Mouse (Mus musculus) thymus, postnatal 36 days (tissue): ENCODE results near the gene Gm525.

Experiments
- DNase-seq, 2 experiments: peaks; one replicate each; pipeline ENCODE4 v3.0.0; 2022; ENCODE audit warnings: mixed read lengths in 2 of 2

Gm525 gene

DNA sequence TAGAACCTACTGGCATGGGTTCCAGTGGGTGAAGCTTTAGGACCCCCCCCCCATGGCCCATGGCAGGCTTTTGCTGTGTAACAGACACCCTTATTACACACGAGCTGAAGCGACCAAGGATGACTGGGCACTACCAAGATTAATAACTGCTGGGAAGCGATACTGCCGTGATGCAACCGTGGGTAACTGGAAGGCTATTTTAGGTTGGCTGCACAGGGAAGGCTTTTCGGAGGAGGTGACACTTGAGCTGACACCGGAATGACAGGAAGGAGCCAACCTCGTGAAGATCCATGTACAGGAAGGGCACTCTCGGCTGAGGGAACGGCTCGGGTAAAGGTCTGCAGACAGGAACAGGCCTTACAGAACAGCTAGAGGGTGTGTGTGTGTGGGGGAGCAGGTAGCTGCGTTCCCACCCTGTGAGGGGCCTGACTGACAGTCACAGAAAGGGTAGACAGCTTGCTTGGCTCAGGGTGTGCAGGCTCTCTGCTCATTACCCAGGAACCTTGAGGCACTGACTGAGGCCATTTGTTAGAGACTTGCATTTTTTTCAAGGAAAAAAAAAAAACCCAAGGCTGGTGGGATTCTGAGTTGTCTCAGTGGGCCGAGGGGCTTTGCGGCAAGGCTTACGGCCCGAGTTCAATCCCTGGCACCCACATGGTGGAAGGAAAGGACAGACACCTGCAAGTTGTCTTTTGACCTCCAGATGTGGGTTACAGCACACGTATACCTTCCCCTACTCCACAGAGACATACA, 24.6 kb downstream of the Gm525 start:
- peak; percentile 40 to 53 for DNase-seq

DNA sequence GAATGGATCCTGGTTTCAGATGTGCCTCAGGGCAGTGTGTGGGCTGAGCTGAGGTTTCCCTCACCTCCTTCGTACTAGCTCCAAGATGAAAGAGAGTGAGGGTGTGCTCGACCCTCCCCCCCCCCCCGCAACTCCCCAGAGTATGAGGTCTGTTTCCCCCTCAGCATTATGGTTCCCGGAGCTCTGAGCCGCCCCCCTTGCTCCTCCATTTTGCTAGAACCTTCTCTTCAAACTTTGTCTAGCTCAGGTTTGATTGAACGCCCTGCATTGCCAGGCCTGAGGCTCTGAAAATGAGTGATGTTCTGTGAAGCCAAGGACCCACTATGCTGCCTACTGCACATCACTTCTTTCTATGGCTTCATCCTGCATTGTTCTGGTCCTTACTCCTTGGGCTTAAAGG, 25.3 kb downstream of the Gm525 start:
- peak; percentile 40 to 44 for DNase-seq

DNA sequence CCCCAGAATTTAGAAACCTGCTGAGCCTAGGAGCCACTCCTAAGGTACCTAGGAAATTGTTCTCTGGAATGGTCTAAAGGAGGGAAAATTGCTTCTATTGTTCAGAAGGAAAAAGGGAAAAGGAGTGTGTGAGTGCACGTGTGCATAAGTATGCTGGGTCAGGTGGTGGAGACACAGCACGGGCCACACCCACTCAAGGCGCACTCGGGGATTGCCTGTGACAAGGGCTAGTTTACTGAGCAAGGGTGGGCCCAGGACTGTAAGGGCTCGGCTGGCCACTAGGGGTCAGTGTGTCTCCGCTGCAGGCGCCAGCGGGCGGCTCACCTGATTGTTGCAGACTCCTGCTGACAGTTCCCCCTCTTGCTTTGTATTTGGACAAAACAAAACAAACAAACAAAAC, 26.8 kb downstream of the Gm525 start:
- DNase-seq: peak; percentile 94 to 96

DNA sequence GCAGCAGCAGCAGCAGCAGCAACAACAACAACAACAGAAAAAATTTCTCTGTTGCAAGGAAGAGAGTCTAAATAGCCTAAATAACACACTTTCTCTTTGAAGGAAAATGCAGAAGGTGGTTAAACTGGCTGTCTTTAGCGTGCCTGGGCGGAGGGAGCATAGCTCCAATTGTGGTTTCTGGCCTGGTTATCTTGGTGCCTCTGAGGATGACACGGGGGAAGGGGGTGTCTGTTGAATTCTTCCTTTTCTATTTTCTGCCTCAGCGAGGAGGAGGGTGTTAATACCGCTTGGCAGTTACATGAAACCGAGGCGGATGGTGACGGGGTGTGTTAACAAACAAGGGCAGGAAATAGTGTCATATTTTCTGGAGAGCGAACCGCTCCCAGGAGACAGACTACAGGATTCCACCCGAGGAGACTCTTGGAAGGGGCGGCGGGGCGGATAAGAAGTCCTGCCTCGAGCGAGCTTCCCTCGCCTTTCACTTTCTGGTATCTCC, 27.2 kb downstream of the Gm525 start:
- DNase-seq: peak; percentile 62 to 65

DNA sequence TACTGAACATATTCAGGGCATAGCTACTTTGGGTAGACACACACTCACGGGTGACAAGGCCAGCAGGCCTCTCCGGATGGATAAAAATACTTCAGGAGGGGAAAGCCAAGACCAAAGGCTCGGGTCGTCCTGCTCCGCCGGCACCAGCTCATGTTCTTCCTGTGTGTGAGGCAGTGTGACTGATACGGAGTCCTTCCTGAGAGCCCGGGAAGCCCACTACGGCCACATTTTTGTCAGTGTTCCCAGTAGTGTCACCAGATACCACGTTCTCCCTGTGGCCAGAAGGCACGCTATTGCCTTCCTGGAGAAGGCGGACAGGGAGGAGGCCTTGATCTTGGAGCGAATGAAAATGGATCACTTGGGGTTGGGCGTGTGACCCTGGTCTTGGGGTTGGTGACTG, 29.5 kb downstream of the Gm525 start:
- DNase-seq: no peak

DNA sequence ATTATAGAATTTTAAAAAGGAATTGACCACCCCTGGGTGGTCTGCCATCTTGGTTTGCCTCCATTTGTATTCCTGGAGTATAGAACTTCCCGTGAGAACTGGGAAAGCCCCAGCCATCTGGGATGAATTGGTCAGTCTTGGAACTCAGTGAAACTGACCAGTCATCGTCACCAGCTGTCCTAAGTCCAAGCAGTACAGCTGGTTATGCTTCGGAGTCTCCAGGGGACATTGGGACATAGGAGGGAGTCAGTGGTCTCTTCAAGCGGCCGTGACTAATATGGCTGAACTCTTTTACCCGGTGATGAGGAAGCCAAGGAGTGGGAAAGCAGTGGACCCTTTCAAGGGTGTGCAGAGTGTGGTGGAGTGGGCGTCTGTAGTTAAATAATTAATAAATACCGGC, 31.6 kb downstream of the Gm525 start:
- DNase-seq: no peak

DNA sequence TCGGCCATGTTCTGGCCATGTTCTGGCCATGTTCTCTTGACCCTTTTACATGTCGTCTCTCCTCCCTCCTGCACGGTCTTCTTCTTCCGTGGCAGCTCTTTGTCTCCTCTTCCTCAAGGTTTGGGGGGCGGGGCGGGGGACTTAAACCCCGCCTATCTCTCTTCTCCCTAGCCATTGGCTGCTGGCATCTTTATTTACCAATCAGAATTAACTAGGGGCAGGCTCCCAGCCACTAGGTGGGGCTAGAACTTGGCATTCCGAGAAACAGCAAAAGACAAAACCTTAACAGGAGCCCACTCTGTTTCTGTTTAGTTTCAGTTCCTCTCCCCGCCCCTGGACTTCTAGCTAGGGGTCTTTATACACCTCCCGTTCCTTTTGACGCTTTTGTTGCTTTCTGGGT, 32.2 kb downstream of the Gm525 start:
- DNase-seq: peak; percentile 50 to 55

DNA sequence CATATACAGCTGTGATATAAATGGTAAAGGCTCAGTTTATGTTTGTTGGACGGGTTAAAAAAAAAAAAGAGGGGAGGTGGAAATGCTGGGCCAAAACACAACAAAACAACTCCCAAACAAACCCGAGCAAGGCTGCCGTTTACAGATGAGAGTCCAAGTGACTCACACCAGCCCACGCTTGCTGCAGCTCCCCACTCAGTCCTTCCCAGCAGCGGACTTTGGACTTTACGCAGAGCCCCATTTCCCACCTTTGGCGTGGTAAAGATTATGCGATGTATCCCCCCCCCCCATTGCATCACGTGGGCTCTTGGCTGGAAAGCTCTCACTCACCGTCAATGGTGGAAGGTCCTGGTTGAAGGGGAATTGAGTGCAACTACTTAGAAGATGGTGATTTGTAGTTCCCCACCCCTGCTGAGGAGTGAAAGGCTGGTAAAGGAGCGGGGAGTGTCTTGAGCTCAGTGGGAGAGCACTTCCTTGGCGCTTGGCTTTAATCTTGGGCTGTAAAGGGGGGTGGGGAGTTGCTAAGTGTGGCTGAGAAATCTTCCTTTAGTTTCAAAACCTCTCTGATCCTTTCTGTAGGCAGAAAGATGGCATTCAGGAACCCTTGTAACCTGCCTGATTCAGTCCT, 33.7 kb downstream of the Gm525 start:
- no peak for DNase-seq

DNA sequence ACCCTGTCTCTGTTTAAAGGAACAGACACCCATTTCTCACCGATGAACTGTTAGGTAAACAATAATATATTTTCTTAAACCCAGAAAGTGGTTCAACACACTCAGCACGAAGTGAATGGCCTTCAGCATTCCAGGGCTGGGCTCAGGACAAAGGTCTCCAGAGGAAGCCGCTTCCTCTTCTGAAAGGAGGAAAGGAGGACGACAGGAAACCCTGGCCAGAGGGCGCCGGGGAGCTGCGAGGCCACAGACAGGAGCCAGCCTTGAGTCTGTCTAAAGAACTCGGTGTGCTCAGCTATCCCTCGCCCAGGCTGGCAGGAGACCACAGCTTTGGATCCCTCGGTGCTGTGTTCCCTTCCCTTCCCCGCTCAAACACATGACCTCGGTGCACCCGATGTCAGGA, 50.8 kb downstream of the Gm525 start:
- peak in 1 of 2 experiments; percentile 13 for DNase-seq

DNA sequence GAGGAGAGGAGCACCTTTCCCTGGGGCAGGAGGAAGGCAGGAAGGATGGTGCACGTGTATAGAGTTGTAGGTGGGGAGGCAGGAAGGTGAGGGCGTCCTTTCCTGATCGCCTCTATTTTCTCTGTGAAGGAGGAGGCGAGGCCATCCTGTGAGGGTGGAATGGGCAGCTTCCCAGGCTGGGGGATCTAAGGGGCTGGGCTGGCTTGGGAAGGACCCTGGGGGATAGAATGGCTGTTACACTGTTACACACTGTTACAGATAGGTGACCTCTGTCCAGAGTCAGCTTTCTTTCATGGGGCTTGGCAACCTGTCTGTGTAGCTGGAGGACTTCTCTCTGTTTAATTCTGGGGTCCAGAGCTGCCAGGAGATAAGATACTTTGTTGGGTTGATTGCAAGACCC, 57.2 kb downstream of the Gm525 start:
- no peak for DNase-seq

DNA sequence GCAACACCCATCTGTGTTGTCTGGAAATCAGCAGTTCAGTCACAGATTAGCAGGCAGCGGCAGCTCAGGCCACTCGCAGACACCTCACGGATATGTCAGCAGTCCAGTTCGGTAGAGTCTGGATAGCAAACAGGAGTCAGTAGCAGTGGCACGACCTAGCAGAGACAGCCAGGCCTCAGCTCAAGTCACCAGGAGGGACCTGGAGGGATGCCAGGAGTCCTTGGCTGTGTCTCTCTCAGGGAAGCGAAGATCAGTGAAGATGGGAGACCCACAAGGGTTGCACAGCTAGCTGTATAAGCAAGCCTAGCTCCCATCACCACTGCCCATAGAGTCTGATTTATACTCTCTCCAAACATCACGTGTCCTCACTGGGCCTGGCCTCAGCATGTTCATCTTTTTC, 58.8 kb downstream of the Gm525 start:
- no peak for DNase-seq

DNA sequence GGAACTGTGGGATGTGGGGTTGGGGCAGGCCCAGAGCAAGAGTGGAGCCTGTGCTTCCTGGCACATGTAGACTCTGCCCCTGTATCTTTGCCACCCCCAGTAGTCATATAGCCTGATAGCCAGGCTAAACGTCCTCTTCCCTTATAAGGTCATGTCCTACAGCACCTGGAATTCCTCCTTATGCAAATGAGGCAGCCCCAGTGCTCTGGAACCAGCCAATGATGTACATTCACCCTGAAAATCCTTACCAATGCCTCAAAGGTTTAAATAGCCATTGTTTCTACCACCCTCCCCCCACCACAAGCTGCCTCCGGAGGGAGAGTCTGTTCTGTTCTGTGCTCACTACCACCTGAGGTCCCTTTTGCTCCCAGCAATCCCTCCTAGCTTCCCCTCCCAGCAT, 60.6 kb downstream of the Gm525 start:
- DNase-seq: no peak

DNA sequence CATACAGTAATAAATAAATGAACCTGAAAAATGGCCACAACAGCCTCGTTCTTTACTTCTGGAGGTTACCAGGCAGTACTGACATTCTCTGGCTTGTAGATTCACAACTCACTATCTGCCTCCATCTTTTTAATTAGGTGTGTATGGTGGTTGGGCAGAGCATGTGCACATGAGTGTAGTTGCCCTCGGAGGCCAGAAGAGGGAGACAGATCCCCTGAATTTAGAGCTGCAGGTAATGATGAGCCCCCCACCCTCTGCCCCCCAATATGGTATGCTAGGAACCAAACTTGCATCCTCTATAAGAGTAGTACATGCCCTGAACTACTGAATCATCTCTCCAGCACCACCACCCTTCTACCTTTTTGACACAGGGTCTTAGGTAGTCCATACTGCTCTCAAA, 64.3 kb downstream of the Gm525 start:
- DNase-seq: no peak
